Mouse (Mus musculus): ENCODE data around the gene Dcun1d5.
A peak's percentile ranks its signal among the peaks of the same experiment; 100 is the strongest.
"Not testable (repeated sequence)": the region's sequence is repeated elsewhere in the genome, so short reads cannot be mapped to it uniquely, and the experiment has no call there.

Dcun1d5 gene

DNA sequence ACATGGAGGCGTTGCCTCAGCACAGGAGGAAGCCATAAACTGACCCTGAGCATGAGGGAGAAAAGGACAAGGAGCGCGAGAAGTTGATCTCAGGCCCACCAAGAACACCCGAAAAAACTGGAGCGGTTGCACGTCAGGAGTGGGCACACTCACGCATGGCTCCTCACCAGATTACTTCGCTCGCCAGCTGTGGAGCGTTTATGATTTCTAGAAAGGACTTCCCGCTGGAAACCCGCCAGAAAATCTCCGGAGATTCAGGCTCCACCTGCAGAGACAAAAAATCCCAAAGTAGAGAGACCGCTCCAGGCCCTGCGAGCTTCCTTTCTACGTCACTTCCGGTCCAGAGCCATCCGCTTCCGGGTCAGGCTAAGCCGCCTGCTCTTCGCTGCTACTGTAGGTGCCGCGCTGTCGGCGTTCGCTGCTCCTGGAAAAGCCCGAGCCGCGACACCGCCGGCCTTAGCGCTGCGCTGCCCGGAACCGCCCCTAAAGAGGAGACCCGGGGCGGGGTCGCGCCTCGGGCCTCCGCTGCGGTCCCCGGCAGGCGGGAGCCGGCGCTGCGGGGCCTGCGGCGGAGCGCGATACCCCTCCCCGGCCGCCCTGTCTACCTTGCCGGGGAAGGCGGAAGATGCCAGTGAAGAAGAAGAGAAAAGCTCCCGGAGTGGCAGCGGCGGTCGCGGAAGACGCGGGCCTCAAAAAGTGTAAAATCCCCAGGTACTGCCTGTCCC is at the start of gene Dcun1d5, which contains the start of gene Dync2h1:
Dcun1d5 (plus strand) TSS at position 349 of the 725 bp plus-strand sequence.
Dync2h1 (minus strand) TSS at position 275 of the 725 bp plus-strand sequence.
- peak; percentile 85 to 91 for DNase-seq (ENCODE audit: low spot score in 2 of 2)

DNA sequence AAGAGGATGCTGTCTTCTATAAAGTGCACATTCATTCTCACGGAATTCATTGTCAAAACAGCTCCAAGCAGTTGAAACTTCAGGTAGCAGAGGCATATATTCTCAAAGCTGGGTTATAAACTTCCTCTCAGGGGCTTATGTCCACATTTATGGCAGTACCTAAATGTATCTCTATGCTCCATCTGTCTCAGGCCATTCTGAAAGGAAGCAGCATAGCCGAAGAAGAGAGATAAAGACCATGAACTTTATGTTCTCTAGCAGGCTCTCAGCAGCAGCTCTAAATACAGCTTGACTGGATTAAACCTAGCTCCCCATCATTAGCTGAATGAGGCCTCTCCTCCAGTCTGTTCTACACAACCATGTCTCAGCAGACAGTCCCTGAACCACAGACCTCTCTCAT is 29.9 kb upstream of the Dcun1d5 start:
- DNase-seq (ENCODE audit: low spot score in 2 of 2): no peak

DNA sequence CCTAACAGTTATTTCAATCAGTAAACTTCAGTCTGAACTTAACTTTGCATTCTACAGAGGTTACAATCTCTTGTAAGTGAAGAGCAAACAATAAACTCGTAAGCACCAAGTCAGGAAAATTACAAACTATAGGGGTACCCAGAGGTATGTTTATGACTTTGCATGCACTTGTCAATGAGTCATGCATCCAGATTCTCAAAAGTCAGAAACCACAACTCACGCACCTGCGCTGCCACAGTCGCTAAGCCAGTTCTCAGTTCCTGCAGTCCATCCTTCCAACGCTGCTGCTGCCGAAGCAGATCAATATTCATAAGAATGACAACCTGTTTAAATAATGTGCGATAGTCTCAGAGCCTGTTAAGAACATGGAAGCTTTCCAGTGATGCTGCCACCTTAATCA is 25.7 kb upstream of the Dcun1d5 start:
- DNase-seq (ENCODE audit: low spot score in 2 of 2): no peak

DNA sequence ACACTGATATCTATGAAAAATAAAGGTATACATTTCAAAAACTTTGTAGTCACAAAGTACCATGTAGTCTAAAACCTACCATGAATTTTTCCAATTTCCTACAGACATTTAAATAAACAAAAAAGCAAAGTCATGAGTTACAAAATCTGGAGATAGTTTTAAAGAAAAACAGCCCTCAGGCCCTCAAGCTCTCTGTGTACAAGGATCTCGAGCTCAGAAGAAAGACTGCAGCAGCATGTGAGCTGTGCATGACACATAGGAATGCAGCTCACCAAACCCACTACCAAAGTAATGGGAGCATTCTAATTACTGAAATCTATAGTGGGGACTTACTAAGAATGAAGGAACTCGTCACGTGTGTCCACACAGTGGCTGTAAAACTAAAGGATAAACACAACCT is 24.6 kb upstream of the Dcun1d5 start:
- no peak for DNase-seq (ENCODE audit: low spot score in 2 of 2)

DNA sequence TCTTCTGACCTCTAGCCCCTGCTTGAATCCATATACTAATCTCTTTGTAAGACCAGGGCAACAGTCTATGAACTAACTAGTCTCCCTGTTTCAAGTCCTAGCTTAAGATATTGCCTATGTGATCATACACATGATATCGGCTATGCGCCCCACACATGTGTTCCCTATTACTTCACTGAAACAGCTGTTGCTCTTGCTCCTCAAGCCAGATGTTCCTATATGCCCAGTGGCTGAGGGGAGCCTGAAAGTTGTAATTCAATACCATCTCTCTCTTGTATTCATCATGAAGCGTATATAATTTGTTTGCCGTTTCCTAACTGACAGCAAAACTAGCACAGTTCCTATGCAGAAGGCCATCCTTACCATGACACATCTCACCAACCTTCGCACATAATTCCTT is 23.6 kb upstream of the Dcun1d5 start:
- DNase-seq (ENCODE audit: low spot score in 2 of 2): no peak

DNA sequence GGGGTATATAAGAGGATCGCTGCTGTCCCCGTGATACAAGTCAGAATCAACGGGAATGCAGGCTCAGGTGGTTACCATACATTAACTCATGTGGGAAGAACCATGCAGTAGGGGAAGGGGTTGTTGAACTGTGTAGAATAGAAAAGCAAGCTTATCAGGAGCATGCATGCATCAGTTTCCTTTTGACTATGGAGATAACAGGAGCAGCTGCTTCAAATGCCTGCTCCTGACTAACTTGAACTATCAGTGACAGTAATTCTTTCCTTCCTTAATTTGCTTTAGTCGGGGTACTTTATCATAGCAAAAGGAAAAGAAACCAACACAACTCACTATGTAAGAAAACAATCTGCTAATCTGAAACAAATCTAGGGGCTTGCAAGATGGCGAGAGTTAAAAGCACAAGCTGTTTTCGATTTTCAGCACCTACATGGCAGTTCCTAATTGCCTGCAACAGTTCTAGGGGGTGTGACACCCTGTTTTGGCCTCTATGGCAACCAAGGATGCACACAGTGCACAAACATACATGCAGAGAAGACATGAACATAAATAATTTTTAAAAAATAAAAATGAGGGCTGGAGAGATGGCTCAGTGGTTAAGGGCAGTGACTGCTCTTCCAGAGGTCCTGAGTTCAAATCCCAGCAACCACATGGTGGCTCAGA is 16.9 kb upstream of the Dcun1d5 start:
- DNase-seq (ENCODE audit: low spot score in 2 of 2): no peak

DNA sequence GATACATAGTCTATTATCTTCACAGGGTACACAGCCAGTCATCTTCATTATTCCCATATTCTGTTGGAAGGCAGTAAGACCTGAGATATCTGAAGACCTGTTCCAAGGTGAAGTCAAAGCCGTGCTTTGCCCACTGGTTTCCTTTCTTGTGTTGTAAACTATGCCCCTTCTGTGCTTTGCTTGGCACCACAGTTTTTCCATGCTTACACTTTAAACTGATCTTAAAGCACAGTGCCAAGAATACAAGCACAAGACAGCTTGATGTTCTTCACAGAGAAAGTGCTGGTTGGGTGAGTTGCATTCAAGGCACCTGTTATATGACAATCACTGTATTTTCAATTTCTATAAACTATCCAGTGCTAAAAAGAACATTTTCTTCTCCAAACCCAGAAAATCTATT is 10.6 kb upstream of the Dcun1d5 start:
- no peak for DNase-seq (ENCODE audit: low spot score in 2 of 2)

DNA sequence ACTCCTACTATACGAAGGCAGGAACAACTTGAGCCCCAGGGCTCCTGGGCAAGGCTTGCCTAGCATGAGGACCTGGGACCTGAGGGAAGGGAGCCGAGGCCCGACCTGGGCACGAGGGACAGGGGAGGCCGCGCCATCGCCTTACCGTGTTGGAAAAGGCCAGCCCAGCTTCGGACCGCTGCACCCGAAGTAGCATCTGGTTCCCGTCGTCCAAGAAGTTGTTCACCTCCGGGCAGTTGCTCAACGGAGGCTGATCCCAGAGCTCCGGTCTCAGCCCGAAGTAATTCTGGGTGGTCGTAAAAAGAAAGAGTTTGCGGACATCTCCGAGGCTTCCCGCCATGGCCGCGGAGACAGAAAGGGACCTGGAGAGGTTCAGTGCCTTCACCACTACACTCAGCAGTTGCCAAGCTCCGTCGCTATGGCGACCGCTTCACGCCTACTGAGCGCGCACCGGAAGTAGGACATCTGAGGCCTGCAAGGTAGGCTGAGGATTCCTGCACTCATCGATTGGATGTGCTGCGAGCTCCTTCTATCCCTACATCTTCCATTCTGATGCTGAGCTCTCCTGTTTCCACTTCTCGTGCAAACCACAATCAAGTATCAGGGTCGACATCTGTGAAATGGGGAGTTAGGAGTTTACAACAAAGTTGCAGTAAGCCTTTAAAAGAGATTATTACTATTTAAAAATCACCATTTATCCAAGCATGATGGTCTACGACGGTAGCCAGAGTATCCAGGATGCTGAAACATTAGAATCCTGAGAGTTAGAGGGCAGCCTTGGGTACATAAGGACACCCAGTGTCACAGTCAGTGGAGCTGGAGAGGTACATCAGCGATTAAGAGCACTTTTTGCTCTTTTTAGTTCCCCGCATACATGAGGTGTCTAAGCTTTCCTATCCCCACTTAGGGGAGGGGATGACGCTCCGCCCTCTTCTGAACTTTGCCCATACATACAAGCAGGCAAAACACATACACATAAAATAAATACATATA is 7.4 kb upstream of the Dcun1d5 start:
- DNase-seq (ENCODE audit: low spot score in 2 of 2): peak; percentile 83 to 95

DNA sequence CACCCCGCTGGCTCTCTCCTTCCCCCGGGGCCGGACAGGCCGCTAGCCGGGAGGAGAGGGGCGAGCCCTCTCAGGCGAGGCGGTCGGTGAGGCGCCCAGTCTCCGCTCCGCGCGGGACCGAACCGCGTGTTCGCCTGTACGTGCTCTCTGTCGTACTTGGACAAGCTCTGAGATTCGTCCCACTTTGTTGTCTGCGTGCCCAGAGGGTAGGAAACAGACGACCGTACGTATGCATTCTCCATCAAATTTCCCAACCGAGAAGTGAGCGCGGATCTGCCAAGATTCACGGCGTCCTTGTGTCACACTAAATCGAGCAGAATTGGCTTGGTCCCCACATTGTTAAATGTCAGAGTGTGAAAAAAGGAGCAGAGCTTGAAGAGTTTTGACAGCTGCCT is 574 bp downstream of the Dcun1d5 start:
- peak in 1 of 2 experiments; percentile 21 for DNase-seq (ENCODE audit: low spot score in 2 of 2)

DNA sequence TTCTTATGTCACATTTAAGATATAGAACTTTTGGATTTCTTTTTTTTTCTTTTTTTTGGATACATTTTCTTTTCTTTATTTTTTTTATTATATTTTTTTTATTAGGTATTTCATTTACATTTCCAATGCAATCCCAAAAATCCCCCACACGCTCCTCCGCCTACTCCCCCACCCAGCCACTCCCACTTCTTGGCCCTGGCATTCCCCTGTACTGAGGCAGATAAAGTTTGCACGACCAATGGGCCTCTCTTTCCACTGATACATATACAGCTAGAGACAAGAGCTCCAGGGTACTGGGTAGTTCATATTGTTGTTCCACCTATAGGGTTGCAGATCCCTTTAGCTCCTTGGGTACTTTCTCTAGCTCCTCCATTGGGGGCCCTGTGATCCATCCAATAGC is 6.4 kb downstream of the Dcun1d5 start:
- not testable (repeated sequence) for DNase-seq (ENCODE audit: low spot score in 2 of 2)

DNA sequence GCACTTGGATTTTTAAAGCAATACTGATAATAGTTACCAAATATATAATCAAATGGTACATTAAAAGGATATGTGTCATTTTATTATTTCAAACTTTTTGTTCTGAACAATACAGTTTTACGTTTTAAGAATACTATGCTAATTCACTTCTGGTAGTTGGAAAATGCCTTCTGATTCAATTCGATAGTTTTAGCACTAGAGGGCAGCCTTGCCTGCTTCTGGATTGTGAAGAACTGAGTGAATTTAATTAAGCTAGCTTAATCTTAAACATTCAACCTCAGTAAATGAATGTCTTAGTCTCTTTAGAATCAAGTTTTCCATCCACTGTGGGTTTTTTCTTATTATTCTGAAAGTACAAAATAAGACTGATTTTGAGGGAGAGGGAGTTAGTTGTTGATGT is 31.9 kb downstream of the Dcun1d5 start:
- peak in 1 of 2 experiments; percentile 15 for DNase-seq (ENCODE audit: low spot score in 2 of 2)

DNA sequence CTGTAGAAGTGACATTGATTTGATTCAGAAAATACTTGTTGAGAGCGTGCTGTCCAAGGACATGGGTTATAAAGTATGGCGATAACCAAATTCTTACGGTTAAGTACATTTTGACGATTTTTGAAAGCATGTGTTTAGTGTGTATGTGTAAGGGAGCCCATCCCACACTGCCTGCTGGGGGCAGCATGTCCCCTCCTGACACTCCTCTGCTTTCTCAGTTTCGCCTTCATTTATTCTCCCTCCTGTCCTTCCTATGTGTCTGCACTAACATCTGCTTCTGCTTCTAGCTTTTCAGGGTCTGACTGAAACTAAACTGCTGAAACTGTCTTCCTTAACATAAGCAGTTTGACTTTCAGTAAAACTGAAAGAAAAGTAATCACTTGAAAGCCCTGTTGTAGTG is 36.7 kb downstream of the Dcun1d5 start:
- DNase-seq (ENCODE audit: low spot score in 2 of 2): no peak

DNA sequence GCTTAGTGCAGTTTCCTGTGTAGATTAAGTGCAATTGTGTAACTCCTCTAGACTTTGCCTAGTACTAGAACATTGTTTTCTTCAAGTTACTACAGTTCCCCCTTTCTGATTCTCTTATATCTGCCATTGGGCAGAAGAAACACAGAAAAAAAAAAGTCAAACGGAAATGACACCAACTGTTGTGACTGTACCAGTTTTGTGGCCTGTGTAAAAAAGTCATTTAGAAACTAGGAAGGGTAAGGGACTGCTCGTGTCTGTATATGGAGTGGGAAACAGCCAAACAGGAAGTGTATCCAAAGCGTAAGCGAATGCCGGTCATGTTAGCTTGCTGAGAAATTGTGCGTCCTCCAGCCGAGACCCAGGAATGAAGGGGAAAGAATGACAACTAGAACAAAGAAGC is 37.1 kb downstream of the Dcun1d5 start:
- no peak for DNase-seq (ENCODE audit: low spot score in 2 of 2)

DNA sequence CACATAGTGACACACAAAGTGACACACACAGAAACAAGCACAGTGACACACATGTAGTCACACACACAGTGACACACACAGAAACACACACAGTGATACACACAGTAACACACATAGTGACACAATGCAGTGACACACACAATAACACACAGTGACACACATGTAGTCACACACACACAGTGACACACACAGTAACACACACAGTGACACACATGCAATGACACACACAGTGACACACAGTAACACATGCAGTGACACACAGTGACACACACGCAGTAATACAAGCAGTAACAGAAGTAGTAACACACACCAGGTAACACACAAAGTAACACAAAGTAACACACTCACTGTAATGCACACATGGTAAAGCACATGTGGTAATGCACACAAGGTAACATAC is 54.3 kb downstream of the Dcun1d5 start:
- DNase-seq (ENCODE audit: low spot score in 2 of 2): no peak

DNA sequence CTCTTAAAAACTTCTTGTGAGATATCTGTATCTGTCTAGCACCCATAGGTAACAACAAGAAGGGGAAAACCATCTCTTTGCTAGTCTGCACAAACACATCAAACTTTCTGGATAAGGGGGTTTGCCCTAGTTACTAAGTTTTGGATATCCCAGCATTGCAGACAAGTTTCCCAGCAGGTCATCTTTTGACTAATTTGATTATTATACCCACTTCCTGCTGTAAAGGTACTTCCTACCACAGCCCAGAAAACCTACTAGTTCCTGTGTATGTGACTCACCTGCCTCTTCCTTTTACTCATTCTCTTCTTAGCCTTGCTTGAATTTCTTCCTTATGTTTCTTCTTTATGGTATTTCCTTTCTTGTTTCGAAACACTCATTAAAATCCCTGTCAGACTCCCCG is 55.6 kb downstream of the Dcun1d5 start:
- no peak for DNase-seq (ENCODE audit: low spot score in 2 of 2)

DNA sequence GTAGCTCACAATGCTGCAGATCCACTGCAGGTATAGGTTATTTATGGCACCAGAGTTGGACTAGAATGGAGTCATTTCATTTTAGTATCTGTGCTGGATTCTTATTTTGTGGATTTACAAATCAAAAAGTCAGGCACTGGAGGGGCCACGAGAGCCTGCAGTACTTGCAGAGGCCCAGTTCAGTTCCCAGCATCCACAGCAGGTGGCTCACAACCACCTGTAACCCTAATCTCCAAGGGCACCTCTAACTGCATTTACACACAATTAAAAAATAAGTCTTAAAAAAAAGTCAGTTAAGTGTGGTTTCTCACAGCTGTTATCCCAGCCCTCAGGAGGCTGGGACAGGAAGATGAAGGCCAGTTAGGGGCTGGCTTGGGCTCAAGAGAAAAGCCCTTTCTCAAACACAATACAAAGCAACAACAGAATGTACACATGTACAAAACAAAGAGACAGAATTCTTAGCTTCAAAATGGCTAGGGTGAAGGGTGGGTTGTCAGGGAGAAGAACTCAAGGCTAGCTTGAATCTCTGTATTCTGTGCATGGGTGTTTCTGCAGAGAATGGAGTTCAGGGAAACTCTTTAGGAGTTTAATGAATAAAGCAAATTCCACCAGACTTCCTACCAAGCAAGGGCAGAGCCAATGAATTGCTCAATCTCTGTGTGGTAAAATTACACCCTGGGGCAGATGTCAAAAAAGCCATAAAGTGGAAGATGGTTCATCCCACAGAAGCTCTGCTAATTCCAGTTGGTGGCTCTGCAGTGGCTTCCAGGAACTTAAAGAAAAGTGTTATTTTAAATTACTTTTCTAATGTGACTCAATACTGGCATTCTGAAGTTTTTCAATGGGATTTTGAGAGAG is 68.7 kb downstream of the Dcun1d5 start:
- DNase-seq (ENCODE audit: low spot score in 2 of 2): no peak

Data from left cerebral cortex, adult 9 months (tissue).